Mouse (Mus musculus) hindbrain, embryonic 13.5 days (tissue): ENCODE measurements around the gene Lmod2. TPM values are rescaled to one million over a fixed set of nuclear protein-coding genes. Genes with fewer than 3 reads are reported as not detected.

Experiments used
- ATAC-seq: fragments of 200-750 bp; cut with Nextera tagmentation; 2 replicates; pipeline ENCODE4 v1.8.0; 2017; ENCODE audit warnings: moderate TSS enrichment; ENCODE audit not compliant: low FRiP score
- H3K27ac ChIP-seq: fragments of 300-500 bp; sonication (generic); 2 replicates; pipeline ENCODE4 v1.5.1; 2015; ENCODE audit warnings: inconsistent platforms, mild to moderate bottlenecking, moderate library complexity
- H3K27me3 ChIP-seq: fragments of 300-500 bp; sonication (generic); 2 replicates; pipeline ENCODE4 v1.6.1; 2015; ENCODE audit warnings: mild to moderate bottlenecking, inconsistent platforms
- H3K36me3 ChIP-seq: fragments of 300-500 bp; sonication (generic); 2 replicates; pipeline ENCODE4 v1.6.1; 2015; ENCODE audit warnings: mild to moderate bottlenecking, inconsistent platforms
- H3K4me1 ChIP-seq: fragments of 300-500 bp; sonication (generic); replicated peaks from 2 replicates; pipeline ENCODE4 v1.6.1; 2015; ENCODE audit warnings: inconsistent platforms
- H3K4me2 ChIP-seq: fragments of 300-500 bp; sonication (generic); 2 replicates; pipeline ENCODE4 v1.6.1; 2015; ENCODE audit warnings: inconsistent platforms, mild to moderate bottlenecking, moderate library complexity
- H3K4me3 ChIP-seq: fragments of 300-500 bp; sonication (generic); 2 replicates; pipeline ENCODE4 v1.5.1; 2015; ENCODE audit warnings: mild to moderate bottlenecking, inconsistent platforms
- H3K9ac ChIP-seq: fragments of 300-500 bp; sonication (generic); 2 replicates; pipeline ENCODE4 v1.6.1; 2015; ENCODE audit warnings: mild to moderate bottlenecking, inconsistent platforms
- H3K9me3 ChIP-seq: fragments of 300-500 bp; sonication (generic); 2 replicates; pipeline ENCODE4 v1.6.1; 2016; ENCODE audit warnings: inconsistent platforms
- WGBS: fragments of 180-500 bp; shearing (Covaris S2); methylation state at CpG from one replicate; pipeline ENCODE4 v1.1.7; 2015; 5-methylcytosine and 5-hydroxymethylcytosine counted together
- polyA plus RNA-seq: library from polyadenylated mRNA; unstranded; fragments of >200 nt; fragmentation: Nextera tagmentation; extraction: Ambion mirVana; gene quantifications from 2 replicates; pipeline ENCODE4 v1.2.1, GENCODE M21; 2015

Gene Lmod2
- polyA plus RNA-seq, 1 experiment from 2014 or later = not detected

DNA sequence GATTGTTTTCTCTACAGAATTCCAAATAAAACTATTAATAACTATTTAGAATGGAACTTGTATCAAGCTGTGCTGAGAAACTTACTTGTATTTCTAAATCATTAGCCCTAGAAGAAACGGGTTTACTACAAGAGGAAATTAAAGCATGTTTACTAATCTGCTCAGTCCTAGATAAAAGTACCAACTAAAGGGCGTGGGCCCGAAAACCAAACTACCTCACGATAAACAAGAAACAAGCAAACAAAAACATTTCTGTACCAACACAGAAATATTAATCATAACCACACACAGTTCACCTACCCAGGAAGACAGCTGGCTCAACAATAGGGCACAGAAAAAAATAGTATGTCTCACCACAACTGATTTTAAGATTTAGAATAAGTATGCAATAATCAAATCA lies 50.8 kb downstream of the Lmod2 start:
- Histone ChIP-seq H3K9me3 (no peaks in the 10 kb centered on the region), H3K27me3 (no peaks in the 10 kb centered on the region), H3K4me3 (no peak overlapping the region), H3K36me3 (no peaks in the 10 kb centered on the region), H3K4me2 (no peak overlapping the region), H3K9ac (no peak overlapping the region), H3K27ac (no peak overlapping the region), H3K4me1 (peaks cover 11% of the 10 kb centered on the region; the same call in 1 of the 2 replicates)
- ATAC-seq = no peak
- 94% methylated on average over 4 of the region's 4 CpGs for WGBS

DNA sequence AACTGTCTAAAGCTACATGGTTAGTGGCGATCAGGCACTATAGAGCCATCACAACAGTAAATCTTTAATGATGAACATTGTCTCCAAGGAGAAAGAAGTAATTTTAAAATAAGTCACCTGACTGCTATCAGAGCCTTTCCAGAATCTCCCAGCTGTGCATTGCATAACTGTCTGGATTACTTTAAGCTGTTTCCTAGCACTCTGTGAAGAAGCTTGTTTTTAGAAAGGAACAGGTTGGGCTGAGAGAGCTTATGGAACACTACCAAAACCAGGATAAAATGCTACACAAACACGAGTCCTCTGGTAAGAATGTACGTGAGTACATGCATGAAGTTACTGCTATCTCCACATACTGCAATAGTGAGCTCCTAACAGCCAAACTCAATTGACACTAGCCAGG lies 53.2 kb downstream of the Lmod2 start:
- Histone ChIP-seq H3K36me3 (no peaks in the 10 kb centered on the region), H3K27me3 (no peaks in the 10 kb centered on the region), H3K9ac (no peak overlapping the region), H3K4me1 (peaks cover 6% of the 10 kb centered on the region; the same call in 1 of the 2 replicates), H3K4me3 (no peak overlapping the region), H3K4me2 (no peak overlapping the region), H3K9me3 (no peaks in the 10 kb centered on the region), H3K27ac (no peak overlapping the region)
- no peak for ATAC-seq
- 83% methylated on average over 3 of the region's 3 CpGs for WGBS

DNA sequence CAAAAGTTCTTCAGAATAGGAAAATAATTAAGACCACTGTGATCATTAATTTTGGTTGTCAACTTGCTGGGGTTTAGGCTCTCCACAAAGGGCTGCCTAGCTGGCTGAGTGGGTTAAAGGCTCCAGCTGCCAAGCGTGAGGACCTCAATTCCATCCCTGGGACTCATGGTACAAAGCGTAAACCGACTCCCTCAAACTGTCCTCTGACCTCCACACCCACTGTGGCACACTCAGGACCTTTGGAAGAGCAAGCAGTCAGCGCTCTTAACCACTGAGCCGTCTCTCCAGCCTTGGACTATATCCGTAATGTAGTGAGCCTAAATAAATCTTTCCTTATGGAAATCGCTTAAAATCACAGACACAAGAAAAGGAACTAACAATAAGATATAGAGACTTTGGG lies 54.0 kb downstream of the Lmod2 start:
- no peak overlapping the region for H3K27ac ChIP-seq
- peaks cover 10% of the 10 kb centered on the region for H3K4me1 ChIP-seq
- no peaks in the 10 kb centered on the region for H3K9me3 ChIP-seq
- ATAC-seq = no peak
- H3K27me3 ChIP-seq = no peaks in the 10 kb centered on the region
- H3K9ac ChIP-seq = no peak overlapping the region
- no peaks in the 10 kb centered on the region for H3K36me3 ChIP-seq
- H3K4me2 ChIP-seq = no peak overlapping the region
- H3K4me3 ChIP-seq = no peak overlapping the region
- WGBS = 67% methylated on average over 7 of the region's 7 CpGs

Other genes with a start within 250 kb of the Lmod2 start
- 1.8 and 3.6 TPM in 2 replicates for gene Iqub, start 82.7 kb upstream of the Lmod2 start, polyA plus RNA-seq
- 412 and 413 TPM in 2 replicates for gene Ndufa5, start 69.7 kb upstream of the Lmod2 start, polyA plus RNA-seq
- not detected in 2 replicates for gene Asb15, start 69.6 kb upstream of the Lmod2 start, polyA plus RNA-seq
- gene Wasl, start 67.2 kb downstream of the Lmod2 start, polyA plus RNA-seq = 63.5 and 66.2 TPM in 2 replicates
- not detected in 2 replicates for gene Hyal6, start 135.5 kb downstream of the Lmod2 start, polyA plus RNA-seq
- gene Hyal4, start 150.6 kb downstream of the Lmod2 start, polyA plus RNA-seq = not detected in 2 replicates
- not detected in 2 replicates for gene Spam1, start 193.4 kb downstream of the Lmod2 start, polyA plus RNA-seq